Mouse (Mus musculus) layer of hippocampus, postnatal 10 days (tissue): ENCODE data around the gene Pakap. TPM values are rescaled to one million over a fixed set of nuclear protein-coding genes. Genes with fewer than 3 reads are reported as not detected.

Experiments used
- DNase-seq, 2 experiments: peaks; one replicate each; pipeline ENCODE4 v3.0.0; 2021; ENCODE audit warnings: low spot score in 2 of 2
- total RNA-seq, 2 experiments: library from RNA; stranded (reverse); gene quantifications; 2 replicates each; pipeline ENCODE4 v1.2.3; 2021

Pakap gene
- total RNA-seq, 2 experiments from 2014 or later = 20.9 to 25.3 TPM

DNA sequence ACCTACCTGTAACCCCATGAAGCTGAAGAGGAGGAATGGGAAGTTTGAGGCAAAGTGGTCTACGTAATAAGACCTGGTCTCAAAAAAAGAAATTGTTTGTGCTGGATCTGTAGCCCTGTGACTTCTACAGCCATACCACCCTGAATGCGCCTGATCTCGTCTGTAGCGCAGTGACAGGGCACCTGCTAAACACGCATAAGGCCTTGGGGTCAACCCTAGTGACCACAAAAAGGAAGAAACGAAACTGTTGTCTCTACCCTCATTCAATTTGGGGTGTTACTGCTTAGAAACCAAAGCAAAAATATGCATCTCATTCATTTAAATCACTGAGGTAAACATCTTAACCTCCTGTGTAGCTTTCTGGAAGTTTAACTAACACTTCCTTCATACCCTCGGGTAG, 136.6 kb downstream of the Pakap start:
- no peak for DNase-seq

DNA sequence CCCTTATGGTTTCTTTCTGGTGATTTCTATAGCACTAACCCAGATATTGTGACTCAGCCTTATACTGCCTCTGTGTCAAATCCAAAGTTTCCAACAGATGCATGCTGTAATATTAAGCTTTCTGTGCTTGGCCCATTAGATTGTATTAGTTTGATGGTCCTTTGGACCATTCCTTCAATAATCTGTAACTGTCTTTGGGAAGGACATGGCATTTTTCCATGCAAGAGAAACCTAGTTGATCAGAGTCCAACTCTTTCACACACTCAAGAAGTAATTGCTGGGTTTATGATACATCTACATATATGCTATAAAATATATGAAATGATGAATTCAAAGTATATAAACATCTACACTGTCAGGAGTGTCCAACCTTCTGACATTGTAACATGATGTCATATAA, 147.9 kb downstream of the Pakap start:
- no peak for DNase-seq

DNA sequence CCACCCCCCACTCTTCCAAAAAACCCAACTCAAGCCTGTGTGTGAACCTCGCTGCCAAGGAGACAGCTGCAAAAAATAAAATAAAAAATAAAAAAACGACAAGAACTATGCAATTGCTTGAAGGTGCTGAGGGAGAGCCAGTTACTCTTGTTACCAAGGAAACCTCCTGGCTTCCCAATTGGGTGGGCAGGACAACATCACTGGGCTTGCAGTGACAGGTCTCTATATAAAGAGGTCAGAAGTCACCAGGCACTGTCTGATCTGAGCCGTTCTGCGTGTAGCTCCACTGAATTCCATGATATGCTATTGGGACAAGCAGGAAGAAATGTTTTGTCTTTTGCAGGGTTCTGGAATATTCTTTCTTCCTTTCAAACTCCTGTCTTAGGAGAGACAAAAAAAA, 148.8 kb downstream of the Pakap start:
- DNase-seq = no peak

DNA sequence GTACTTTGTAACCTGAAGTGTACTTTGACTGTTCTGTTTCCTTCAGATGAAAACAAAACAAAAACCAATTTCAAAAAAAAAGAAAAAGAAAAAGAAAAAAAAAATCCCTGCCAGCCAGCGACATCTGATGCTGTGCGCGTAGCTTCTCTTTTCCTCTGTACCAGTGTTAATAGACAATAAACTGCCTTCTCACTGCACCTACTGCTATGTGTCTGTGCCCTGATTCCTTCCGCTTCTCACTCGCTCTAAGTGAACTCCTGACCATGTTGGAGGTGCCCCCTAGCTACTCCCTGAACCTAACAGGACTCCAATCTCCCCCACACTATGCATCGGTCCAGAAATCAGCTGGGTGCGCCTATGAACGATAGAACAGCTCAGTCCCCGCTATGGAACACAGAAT, 149.4 kb downstream of the Pakap start, which contains the start of gene Akap2:
Akap2 (plus strand) TSS at position 304 of the 400 bp plus-strand sequence.
- DNase-seq = no peak

GRCm38 (mm10) chr4:57719370-57719769, 151.4 kb downstream of the Pakap start:
- DNase-seq = no peak

- no peak for DNase-seq
Measured at GRCm38 (mm10) chr4:57720869-57721361, 152.9 kb downstream of the Pakap start.

GRCm38 (mm10) chr4:57722296-57722695, 154.3 kb downstream of the Pakap start:
- DNase-seq = no peak

- DNase-seq = no peak
Measured at GRCm38 (mm10) chr4:57723659-57724058, 155.7 kb downstream of the Pakap start.

DNA sequence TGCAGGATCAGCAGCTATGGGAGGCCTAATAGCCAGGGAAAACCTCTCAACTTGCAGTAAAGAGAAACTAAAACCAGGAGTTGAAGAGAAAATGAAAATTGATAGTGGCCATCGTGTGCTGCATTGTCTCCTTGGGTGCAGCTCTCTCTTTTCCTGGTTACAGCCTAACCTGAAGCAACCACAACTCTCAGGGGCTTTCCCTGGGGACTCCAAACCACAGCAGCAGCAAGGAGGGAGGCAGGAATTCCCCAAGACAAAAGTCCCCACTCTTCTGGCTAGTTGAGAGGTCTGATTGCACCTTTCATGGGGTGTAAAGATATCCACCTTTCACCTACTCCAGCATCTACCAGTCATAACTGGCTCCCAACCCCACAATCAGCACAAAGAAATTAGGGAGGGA, 157.6 kb downstream of the Pakap start:
- DNase-seq = no peak

DNA sequence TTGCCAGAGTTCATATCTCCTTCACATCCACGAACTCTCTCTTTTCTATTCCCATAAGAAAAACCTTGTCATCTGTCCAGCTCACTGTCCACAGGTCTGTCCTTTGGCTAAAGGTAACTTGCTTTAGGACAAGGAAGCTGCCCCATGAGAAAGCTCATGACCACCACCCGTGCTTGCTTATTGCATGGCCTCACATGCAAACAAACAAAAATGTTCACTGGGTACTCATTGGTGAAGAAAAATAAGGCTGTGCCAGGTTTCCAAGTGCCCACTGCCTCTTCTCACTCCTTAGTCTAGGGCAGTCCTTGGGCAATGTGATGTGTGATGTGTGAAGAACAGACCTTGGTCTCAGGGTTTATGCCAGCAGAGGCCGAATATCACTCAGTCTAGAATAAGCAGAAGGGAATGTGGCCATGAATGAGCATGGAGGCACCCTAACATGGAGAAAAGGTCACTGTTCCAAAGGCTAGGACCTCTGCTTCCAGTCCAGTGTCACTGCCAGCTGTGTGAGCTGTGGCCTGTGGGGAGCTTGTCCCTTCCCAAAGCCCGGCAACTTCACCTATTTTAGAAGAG, 160.7 kb downstream of the Pakap start:
- no peak for DNase-seq

DNA sequence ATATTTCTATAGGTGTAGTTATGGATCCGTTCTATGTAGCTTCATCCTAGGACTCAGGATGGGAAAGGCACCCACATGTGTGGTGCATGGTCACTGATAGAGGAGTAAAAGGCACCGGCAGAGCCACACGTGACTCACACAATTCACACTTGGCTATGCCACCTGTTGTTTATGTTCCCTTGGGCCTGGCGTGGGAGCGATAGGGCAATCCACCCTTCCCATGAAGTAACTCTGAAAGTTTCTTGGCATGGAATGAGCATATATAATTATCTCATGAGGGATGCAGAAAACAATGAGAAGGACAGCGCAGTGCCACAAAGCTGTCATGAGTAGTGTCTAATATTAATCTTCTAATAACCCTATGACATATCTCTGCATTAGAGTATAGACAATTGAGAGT, 162.1 kb downstream of the Pakap start:
- DNase-seq = no peak

- no peak for DNase-seq
Measured at GRCm38 (mm10) chr4:57730801-57731598, 163.0 kb downstream of the Pakap start.

DNA sequence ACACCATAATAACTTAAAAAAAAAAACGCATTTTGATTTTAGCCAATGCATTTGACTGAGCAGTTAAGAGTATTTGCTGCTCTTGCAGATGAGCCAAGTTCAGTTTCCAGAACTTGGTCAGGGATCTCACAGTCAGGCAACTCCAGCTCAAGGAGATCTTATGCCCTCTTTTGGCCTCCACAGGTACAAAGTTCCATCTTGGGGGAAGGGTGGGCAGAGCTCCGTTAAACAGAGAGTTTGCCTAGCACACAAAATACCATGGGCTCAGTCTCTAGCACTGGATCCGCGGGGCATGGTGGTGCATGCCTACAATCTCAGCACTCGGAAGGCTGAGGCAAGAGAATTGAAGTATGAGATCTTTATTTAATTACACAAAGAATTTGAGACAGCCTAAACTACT, 164.4 kb downstream of the Pakap start:
- no peak for DNase-seq

GRCm38 (mm10) chr4:57733445-57733844, 165.5 kb downstream of the Pakap start:
- DNase-seq = peak in 1 of 2 experiments; percentile 36

GRCm38 (mm10) chr4:57735426-57735825, 167.4 kb downstream of the Pakap start:
- DNase-seq = no peak

- DNase-seq = no peak
Measured at GRCm38 (mm10) chr4:57738856-57739552, 171.0 kb downstream of the Pakap start.

DNA sequence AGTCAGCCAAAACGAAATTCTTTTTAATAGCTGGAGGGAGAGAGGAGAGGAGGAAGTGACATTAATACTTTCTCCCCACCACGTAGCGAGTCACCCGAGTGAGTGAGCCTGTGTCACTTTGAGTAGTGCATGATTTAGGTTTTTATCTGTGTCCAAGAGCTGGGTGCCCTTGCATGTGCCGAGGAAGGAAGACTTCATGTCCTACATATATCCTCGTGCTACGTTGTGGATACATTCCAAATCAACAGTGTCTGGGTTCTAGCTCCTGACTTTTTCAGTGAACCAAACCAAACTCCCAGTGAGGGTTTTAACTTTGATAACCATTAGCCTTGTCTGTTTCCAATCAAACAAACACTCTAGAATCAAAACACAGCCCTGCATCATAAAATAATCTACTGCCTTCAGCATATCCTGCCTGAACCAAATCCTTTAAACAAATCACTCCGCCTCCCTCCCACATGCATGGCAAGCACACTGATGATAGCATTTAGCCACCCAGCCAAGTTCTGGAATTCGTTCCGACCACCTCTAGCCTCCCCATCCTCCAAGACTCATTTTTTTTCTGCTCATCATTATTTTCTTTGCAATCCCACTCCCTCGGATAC, 175.4 kb downstream of the Pakap start:
- DNase-seq = no peak

DNA sequence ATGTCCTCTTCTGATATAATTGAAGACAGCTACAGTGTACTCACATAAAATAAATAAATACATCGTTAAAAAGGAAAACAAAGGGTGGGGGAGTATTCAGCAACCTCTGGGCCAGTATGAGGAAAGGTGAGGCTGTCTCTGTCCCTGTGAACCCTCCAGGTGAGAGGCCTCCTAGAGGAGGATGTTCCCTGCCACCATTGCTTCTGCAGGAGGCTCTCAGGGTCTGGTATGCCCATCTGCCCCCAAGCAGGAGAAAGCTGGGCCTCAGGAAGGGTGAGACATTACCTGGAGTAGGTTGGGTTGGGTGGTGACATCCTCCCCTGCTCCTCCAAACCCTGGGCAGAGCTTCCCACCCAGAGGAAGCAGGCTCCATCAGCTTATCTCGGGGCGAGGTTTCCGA, 182.7 kb downstream of the Pakap start:
- DNase-seq = no peak

DNA sequence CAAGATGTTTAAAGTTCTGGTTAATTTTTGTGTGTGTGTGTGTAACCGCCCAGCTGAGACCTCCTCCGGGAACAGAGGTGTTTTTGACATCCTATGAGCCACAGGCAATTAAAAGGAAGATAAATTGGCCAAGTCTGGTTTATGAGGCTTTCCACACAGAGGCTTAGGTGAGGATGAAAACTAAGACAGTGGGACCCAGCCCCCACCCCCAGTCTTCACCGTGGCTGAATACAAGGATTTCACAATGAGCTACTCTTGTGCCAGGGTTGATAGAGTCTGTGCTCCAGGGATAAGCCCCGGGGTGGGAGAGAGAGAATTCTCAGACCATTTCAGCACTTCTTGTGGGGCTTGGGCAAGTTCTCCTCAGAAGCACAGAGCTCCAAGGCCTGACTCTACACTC, 183.1 kb downstream of the Pakap start:
- no peak for DNase-seq

DNA sequence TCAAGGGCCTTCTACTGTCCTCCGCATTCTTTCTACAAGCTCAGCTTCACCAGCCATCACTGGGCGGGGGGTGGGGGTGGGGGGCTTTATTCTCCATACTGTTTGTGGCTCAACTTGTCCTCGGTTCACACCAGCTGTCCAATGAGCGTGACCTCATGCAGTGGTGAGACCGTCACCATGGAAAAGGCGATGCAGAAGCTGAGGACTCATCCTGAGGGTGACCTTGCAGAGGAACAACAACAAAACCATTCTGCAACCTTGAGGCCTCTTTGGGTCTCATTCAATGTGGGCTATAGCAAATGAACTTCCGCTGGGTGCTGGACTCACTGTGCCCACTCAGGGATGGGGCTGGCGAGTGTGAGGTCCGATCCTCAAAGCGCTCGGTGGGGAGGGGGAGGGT, 183.6 kb downstream of the Pakap start:
- no peak for DNase-seq

DNA sequence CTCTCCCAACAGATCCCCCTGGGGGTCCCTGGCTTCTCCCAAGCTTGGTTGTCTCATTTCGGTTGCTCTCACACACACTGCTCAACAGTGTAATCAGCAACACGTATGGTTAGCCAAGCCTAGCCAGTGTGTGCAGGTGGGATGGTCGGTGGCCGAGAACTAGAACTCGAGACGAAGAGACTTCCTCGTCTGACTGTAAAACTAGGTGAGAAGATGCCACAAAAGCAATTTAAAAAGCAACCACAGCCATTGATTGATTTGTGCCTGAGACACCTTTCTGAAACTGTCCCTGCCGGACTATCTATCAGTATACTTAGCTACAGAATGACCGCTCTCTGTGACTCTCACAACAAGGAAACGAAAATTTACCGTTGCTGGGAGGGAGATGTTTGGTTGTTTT, 187.1 kb downstream of the Pakap start:
- DNase-seq = no peak

GRCm38 (mm10) chr4:57757997-57758396, 190.0 kb downstream of the Pakap start:
- DNase-seq = no peak
